Mouse (Mus musculus) neural tube, postnatal 0 days (tissue): ENCODE results near the gene Bace1. TPM values are rescaled to one million over a fixed set of nuclear protein-coding genes. Genes with fewer than 3 reads are reported as not detected.

Source experiments
- polyA plus RNA-seq: library from polyadenylated mRNA; unstranded; fragments of >200 nt; fragmentation: Nextera tagmentation; extraction: Ambion mirVana; gene quantifications from 2 replicates; pipeline ENCODE4 v1.2.1, GENCODE M21; 2015

Gene Bace1
- polyA plus RNA-seq: 40.6 and 41.8 TPM in 2 replicates

DNA sequence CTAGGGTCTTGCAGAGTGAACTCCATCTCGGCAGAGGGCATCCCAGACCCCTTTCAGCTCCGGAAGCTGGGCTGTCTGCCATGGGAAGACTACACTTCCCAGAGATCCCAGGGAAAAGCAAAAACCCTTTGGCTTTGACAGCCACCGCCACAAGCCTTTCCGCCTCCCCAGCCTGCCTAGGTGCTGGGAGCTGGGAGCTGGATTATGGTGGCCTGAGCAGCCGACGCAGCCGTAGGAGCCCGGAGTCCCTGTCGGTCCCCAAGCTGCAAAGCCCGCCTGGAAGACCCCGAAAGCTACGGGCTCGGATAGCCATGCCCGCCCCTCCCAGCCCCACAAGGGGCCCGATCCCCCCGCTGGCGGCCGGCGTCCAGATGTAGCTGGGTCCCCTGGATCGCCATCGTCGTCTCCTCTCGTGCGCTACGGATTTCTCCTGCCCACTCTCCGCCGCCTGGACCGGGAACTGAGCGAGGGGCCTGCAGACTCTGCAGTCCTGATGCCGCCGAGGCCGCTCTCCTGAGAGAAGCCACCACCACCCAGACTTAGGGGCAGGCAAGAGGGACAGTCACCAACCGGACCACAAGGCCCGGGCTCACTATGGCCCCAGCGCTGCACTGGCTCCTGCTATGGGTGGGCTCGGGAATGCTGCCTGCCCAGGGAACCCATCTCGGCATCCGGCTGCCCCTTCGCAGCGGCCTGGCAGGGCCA lies at the start of gene Bace1:
Bace1 (plus strand) TSS at position 147 of the 705 bp plus-strand sequence.

DNA sequence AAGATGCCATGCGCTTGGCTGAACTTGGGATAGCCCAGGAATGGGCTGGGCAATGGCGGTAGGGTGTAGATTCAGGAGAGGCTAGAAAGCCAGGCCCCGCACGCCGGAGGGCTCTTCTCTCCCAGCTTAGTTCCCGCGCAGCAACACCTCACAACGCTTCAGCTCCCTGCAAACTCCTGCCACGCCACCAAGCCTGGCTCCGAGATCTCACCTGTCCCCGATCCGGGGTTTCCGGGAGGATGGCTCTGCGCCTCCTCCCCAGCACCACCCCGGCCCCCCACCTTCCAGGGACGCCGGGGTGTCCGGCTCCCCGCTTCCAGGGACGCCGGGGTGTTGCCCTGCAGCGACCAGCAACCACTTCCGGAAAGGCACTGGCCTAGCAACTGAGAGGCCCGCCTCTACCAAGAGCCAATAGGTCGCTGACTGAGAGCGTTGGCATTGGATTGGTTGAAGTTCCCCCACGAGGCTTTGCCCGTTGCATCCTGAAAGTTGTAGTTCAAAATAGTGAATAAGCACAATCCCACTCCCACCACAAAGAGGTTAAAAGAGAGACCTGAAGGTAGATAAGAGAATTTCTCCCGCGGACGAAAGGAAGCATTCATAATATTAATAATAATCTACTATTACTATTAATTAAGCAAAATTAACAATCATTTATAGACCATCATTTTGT lies 10.0 kb upstream of the Bace1 start, which contains the start of gene Cep164:
Cep164 (minus strand) TSS at position 401 of the 673 bp plus-strand sequence.

DNA sequence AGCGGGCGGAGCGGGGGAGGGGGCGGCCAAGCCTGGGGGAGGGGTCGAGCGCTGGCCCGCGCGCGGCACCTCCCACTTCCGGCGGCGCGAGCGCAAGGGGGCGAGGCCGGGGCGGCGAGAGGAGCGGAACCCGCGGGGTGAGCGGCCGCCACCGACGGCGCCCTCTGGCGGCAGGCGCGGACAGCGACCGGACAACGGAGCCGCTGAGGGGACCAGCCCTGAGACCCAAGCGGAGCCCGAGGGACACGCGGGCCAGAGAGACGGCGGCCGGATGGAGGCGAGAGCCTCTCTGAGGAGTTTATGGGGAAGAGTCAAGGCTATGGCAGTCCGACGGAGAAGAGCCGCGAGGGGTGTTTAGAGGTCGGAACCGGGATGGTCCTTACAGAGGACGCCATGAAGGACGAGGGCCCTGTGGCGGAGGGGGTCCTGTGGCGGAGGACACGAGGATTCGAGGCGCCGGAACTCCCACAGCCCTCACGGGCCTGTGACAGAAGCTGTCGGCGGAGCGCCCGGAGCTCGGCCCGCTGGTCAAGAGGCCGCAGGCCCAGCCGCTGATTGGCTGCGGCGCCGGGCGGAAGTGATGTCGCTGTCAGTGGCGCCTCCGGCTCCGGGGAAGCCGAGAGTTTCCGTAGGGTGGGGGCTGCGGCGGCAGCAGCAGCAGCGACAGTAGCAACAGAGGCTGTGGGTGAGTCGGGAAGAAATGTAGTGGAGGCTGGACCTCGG lies 68.1 kb downstream of the Bace1 start, which contains the start of the genes Pcsk7 and Rnf214:
Pcsk7 (plus strand) TSS at position 143 of the 723 bp plus-strand sequence.
Rnf214 (minus strand) TSS at position 557 of the 723 bp plus-strand sequence.

Other genes with a start within 250 kb of the Bace1 start
- gene Cep164, start 9.9 kb upstream of the Bace1 start, polyA plus RNA-seq: 14.5 and 14.6 TPM in 2 replicates
- 17.9 and 22.4 TPM in 2 replicates for gene Pcsk7, start 67.9 kb downstream of the Bace1 start, polyA plus RNA-seq
- gene Rnf214, start 68.3 kb downstream of the Bace1 start, polyA plus RNA-seq: 61.2 and 74.3 TPM in 2 replicates
- 6.8 and 8.4 TPM in 2 replicates for gene Tagln, start 97.5 kb downstream of the Bace1 start, polyA plus RNA-seq
- gene Sidt2, start 116.7 kb downstream of the Bace1 start, polyA plus RNA-seq: 56.4 and 60.5 TPM in 2 replicates
- 203 and 224 TPM in 2 replicates for gene Pafah1b2, start 174.1 kb downstream of the Bace1 start, polyA plus RNA-seq
- 15.1 and 16.0 TPM in 2 replicates for gene Sik3, start 174.2 kb downstream of the Bace1 start, polyA plus RNA-seq